Mouse (Mus musculus) liver (tissue): Measurements from ENCODE around the gene Snrk.

ENCODE experiments used
- DNase-seq: peaks from one replicate; pipeline ENCODE4 v3.0.0-alpha.2; 2020; ENCODE audit warnings: mixed read lengths

Snrk gene

DNA sequence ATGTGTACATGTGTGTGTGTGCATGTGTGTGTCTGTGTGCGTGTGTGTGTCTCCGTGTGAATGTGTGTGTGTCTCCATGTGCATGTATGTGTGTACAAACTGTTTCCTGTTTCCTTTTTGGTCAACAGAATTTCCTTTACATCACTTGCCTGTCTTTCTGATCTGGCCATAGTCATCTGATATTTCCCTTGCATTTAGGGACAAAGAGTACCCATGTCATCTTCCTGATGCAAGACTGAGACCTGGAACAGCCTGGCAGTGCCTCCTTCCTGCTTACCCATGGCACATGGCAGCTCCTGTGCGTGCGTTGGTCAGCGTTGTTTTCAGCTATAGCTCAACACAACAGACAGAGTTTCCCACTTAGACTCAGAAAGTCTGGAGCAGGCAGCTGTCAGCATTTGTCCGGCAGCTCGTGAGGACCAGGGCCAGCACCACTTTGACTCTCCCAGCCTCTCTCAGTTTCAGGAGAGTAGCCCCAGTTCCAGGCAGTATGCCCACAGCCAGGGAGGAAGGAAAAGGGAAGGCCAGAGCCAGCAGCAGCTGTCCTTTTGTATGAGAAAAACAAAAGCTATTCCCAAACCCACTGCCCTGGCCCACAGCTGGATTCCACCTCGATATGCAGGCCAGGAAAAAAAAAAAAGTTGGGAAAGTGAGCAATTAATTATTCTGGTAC lies 7.4 kb upstream of the Snrk start:
- no peak for DNase-seq

DNA sequence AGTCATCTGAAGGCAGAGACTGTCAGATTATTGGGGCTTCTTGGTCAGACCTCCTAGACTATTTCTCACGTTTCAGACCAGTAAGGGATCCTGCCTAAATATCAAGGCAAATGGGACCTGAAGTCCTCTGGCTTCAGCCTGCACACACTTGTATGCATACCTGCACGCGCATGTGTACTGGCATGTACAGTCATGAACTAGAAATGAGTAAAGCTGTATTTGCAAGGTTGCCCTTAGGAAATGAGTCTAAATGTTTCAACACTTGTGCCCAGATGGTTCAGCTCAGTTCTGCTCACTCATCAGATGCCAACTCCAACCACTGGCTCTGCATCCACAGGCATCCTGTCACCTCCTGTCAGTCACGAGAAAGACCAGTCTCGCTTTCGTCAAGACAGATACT lies 6.6 kb upstream of the Snrk start:
- no peak for DNase-seq

- DNase-seq = no peak
Measured at GRCm38 (mm10) chr9:122110921-122111320, 6.1 kb upstream of the Snrk start.

GRCm38 (mm10) chr9:122115552-122115951 lies 1.5 kb upstream of the Snrk start:
- DNase-seq = no peak

DNA sequence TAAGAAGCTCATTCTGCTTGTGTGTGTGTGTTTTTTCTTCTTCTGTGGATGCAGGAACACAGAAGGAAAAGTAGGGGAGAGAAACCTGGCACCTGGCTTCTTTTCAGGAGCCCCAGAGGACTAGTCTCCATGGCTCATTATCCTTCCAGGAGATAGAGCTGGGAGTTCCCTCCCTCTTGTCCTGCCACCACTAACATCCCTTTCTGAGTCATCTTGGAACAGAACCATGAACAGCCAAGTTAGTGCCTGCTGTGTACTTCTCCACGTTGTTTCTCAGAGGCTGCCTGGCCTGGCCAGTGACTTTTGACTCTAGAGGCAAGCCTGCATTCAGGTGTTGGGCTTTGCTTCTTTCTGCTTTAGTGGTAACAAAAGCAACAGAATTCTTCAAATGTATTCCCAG lies 707 bp upstream of the Snrk start:
- no peak for DNase-seq

GRCm38 (mm10) chr9:122117692-122118529 lies 845 bp downstream of the Snrk start:
- peak; percentile 53 for DNase-seq

DNA sequence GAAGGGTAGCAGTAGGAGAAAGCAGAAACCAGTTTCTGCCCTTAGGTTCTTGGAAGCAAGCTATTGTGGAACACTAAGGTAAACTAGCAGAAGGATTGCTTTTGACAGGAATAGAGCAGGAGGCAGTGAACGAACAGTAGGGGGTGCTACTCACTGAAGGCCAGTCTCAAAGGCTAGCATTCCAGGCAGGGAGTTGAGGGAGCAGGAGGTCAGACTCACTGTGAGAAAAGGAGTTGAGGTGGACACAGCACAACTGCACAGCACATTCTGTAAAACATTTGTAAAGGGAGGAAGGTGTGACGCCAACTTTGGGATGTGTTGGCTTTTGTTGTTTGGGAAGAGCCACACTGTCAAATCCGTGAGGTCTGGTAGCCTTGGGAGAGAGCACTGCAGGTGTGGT lies 3.0 kb downstream of the Snrk start:
- DNase-seq = peak; percentile 53

DNA sequence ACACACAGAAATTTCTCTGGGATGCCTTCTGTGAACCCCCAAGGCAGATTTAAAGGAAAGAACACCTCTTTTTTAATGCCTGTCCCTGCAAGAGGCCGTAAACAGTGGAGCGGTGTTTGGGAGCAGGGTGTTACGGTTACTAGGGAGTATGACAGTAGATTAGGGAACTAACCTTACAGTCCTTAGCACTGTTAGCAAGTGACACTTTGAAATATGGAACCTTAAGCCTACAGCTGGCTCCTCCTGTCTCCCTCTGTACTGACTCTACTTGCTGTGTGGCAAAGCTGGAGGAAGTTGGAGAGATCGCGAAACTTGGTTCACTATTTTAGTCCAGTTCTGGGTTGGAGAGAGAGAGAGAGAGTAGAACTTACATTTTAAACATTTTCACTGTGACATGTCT lies 5.0 kb downstream of the Snrk start:
- DNase-seq = no peak

- no peak for DNase-seq
Measured at GRCm38 (mm10) chr9:122123181-122123580, 6.1 kb downstream of the Snrk start.

- DNase-seq = no peak
Measured at GRCm38 (mm10) chr9:122125723-122126290, 8.7 kb downstream of the Snrk start.

GRCm38 (mm10) chr9:122126790-122127189 lies 9.7 kb downstream of the Snrk start:
- no peak for DNase-seq

- no peak for DNase-seq
Measured at GRCm38 (mm10) chr9:122127271-122127785, 10.3 kb downstream of the Snrk start.

GRCm38 (mm10) chr9:122128686-122129085 lies 11.6 kb downstream of the Snrk start:
- no peak for DNase-seq

GRCm38 (mm10) chr9:122130666-122131065 lies 13.6 kb downstream of the Snrk start:
- no peak for DNase-seq

DNA sequence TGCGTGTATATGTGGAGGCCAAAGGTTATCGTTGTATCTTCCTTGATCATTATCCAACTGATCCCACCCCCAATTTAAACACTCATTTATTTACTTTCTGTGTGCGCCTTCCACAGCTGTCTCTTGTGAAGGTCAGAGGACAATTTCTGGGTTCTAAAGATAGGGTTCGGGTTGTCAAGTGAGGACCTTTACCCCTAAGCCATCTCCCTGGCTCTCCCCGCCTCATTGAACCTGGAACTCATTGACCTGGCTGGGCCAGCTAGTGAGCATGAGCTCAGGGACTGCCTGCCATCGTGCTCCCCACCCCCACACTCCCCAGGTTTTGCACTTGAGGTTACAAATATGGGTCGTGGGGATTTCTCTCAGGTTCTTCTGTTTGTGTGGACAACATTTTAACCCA lies 15.1 kb downstream of the Snrk start:
- DNase-seq = peak; percentile 49

GRCm38 (mm10) chr9:122135095-122135884 lies 18.2 kb downstream of the Snrk start:
- no peak for DNase-seq

GRCm38 (mm10) chr9:122135885-122136170 lies 18.8 kb downstream of the Snrk start:
- DNase-seq = no peak

GRCm38 (mm10) chr9:122137960-122138359 lies 20.9 kb downstream of the Snrk start:
- no peak for DNase-seq

GRCm38 (mm10) chr9:122138371-122139029 lies 21.4 kb downstream of the Snrk start:
- DNase-seq = no peak

DNA sequence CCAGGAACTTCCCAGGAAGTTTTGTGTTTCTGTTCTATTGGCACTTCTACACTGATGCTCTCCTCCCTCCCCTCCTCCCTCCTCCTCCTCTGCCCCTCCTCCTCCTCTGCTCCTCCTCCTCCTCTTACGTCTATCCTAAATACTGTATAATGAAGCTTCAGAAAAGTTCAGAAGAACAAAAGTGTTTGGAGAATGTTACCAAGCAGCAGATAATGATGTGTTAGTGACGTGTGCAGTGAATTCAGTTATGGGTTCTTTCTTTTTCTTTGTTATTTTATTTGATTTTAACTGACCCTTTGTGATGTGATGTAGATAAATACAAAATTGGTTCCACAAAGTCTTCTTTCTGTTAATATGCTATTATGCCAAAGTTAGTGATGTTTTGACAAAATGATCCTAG lies 22.2 kb downstream of the Snrk start:
- DNase-seq = no peak

DNA sequence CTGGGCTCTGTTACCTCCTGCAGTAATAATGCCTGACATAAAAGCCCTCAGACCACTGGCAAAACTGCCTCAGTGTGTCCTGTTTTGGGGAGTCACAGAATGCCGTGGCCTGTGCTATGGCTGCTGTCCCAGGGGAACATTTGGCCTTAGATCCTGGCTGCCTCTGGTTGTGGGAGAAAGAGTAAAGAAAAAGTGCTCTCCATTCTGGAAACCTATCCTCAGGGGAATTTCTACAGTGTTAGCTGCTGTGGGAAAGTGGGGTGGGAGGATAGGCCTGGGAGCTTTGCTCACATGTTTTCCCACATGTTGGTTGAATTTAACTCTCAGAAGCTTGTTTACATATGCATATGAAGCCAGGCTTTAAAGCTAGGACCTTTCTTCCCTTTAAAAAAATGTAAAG lies 26.2 kb downstream of the Snrk start:
- DNase-seq = no peak

DNA sequence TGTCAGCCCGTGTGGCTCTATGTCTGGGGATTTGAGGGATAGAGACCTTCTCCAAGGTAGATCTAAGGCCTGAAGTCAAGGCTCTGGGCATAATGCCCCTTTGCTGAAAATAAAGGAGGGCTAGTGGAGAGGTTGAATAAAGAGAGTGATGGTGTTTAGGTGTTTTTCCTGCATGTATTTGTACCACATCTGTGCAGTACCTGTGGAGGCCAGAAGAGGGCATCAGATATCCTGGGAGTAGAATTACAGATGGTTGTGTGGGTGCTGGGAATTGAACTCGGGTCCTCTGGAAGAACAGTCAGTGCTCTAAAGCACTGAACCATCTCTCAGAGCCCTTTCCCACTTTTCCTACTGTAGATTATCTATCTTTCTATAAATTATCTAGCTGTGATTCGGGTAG lies 27.7 kb downstream of the Snrk start:
- DNase-seq = no peak

- no peak for DNase-seq
Measured at GRCm38 (mm10) chr9:122145677-122146076, 28.6 kb downstream of the Snrk start.
